In the genomic region with DNA sequence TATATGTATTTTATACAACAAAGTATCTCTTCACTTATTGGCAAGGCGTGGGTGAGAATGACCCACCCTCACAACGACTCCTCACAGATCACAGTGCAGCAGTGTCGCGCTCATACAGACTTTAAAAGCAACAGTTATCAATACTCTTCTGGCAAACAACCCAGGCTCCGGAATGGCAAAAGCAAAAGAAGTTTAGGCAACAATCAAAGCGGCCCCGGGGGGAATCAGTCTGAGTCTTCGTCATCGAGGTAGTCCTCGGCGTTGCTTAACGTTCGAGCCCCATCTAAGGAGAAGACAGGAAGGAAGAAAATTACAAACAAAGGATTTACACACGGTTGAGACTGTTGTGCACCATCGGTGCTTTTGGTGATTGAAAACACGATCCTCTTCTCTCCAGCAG, we compare ENCODE assay signal across 27 mouse cellular contexts.
"Had no signal": no experiment of that assay in that cellular context is flagged by ENCODE, and none has a peak within 500 bp of the region (broad histone marks: within the 10 kb centered on the region; RNA-seq: fewer than 3 reads in every experiment).

No protein-coding gene starts in this region.

- DNase-seq: left cerebral cortex, postnatal 4 days; liver; liver, embryonic 13.5 days; liver, postnatal 0 days; lung, adult 18-20 months; lung, adult 2 months; lung, embryonic 14.5 days; lung, postnatal 10 days; lung, postnatal 14 days; lung, postnatal 36 days; lung, postnatal 4 days; midbrain, embryonic 14.5 days had no signal

- H3K27ac ChIP-seq: limb, embryonic 10.5 days; limb, embryonic 12.5 days; limb, embryonic 13.5 days; limb, embryonic 15.5 days; liver, embryonic 12.5 days; liver, embryonic 13.5 days; liver, embryonic 14.5 days; liver, embryonic 15.5 days; lung, embryonic 15.5 days; macrophage; midbrain, embryonic 10.5 days; midbrain, embryonic 12.5 days; midbrain, embryonic 13.5 days; midbrain, embryonic 15.5 days had no signal

- H3K4me1 ChIP-seq: liver, embryonic 13.5 days; midbrain, embryonic 15.5 days had no signal

- H3K4me3 ChIP-seq: limb, embryonic 10.5 days; limb, embryonic 12.5 days; limb, embryonic 13.5 days; limb, embryonic 15.5 days; liver, embryonic 12.5 days; liver, embryonic 13.5 days; liver, embryonic 15.5 days; lung, embryonic 15.5 days; megakaryocyte, embryonic 14.5 days; midbrain, embryonic 10.5 days; midbrain, embryonic 12.5 days; midbrain, embryonic 13.5 days; midbrain, embryonic 15.5 days; myocyte had no signal
